Mouse (Mus musculus) G1E-ER4 (cell line): ENCODE measurements around the gene Lrfn4. TPM values are rescaled to one million over a fixed set of nuclear protein-coding genes. Genes with fewer than 3 reads are reported as not detected.

Source experiments
- GATA1 ChIP-seq: IDR thresholded peaks from one replicate; pipeline ENCODE4 v1.8.0; 2012; ENCODE audit warnings: low read length, inconsistent platforms
- polyA plus RNA-seq: library from polyadenylated mRNA; stranded (reverse); fragments of >175 nt; gene quantifications from 2 replicates; pipeline ENCODE4 v1.2.3, GENCODE M21; 2012

Gene Lrfn4
- polyA plus RNA-seq, 1 experiment: 15.4 TPM

- TF ChIP-seq GATA1: no peak
Observed at GRCm38 (mm10) chr19:4616546-4616945, 1.1 kb upstream of the Lrfn4 start.

GRCm38 (mm10) chr19:4614305-4615150, 939 bp downstream of the Lrfn4 start:
- TF ChIP-seq GATA1: no peak

- TF ChIP-seq GATA1: no peak
Observed at GRCm38 (mm10) chr19:4613464-4614304, 1.8 kb downstream of the Lrfn4 start.

GRCm38 (mm10) chr19:4612181-4612961, 3.1 kb downstream of the Lrfn4 start:
- TF ChIP-seq GATA1: no peak

GRCm38 (mm10) chr19:4610109-4610508, 5.4 kb downstream of the Lrfn4 start:
- TF ChIP-seq GATA1: no peak

GRCm38 (mm10) chr19:4608511-4608910, 7.0 kb downstream of the Lrfn4 start:
- no peak for TF ChIP-seq GATA1

- no peak for TF ChIP-seq GATA1
Observed at GRCm38 (mm10) chr19:4607406-4607805, 8.1 kb downstream of the Lrfn4 start.

GRCm38 (mm10) chr19:4605654-4606053, 9.8 kb downstream of the Lrfn4 start:
- TF ChIP-seq GATA1: no peak

GRCm38 (mm10) chr19:4603801-4604723, 11.4 kb downstream of the Lrfn4 start:
- no peak for TF ChIP-seq GATA1

GRCm38 (mm10) chr19:4602459-4602858, 13.0 kb downstream of the Lrfn4 start:
- no peak for TF ChIP-seq GATA1

GRCm38 (mm10) chr19:4596071-4596470, 19.4 kb downstream of the Lrfn4 start:
- no peak for TF ChIP-seq GATA1

GRCm38 (mm10) chr19:4593792-4594522, 21.5 kb downstream of the Lrfn4 start:
- TF ChIP-seq GATA1: no peak

- no peak for TF ChIP-seq GATA1
Observed at GRCm38 (mm10) chr19:4590025-4590424, 25.4 kb downstream of the Lrfn4 start.

GRCm38 (mm10) chr19:4589081-4589480, 26.4 kb downstream of the Lrfn4 start:
- no peak for TF ChIP-seq GATA1

GRCm38 (mm10) chr19:4588430-4588829, 27.0 kb downstream of the Lrfn4 start:
- no peak for TF ChIP-seq GATA1
